Mouse (Mus musculus) forebrain, embryonic 15.5 days (tissue): ENCODE results near the gene Barx2. TPM values are rescaled to one million over a fixed set of nuclear protein-coding genes. Genes with fewer than 3 reads are reported as not detected.
"Not testable (repeated sequence)": the region's sequence is repeated elsewhere in the genome, so short reads cannot be mapped to it uniquely, and the experiment has no call there.

ENCODE experiments used
- ATAC-seq: fragments of 200-750 bp; cut with Nextera tagmentation; replicated peaks from 2 replicates; pipeline ENCODE4 v1.8.0; 2017; ENCODE audit warnings: mild to moderate bottlenecking, moderate TSS enrichment, moderate library complexity
- H3K27ac ChIP-seq: fragments of 300-500 bp; sonication (generic); replicated peaks from 2 replicates; pipeline ENCODE4 v1.5.1; 2015; ENCODE audit warnings: mild to moderate bottlenecking, inconsistent platforms
- H3K27me3 ChIP-seq: fragments of 300-500 bp; sonication (generic); 2 replicates; pipeline ENCODE4 v1.6.1; 2015; ENCODE audit warnings: inconsistent platforms
- H3K36me3 ChIP-seq: fragments of 300-500 bp; sonication (generic); 2 replicates; pipeline ENCODE4 v1.6.1; 2015; ENCODE audit warnings: mild to moderate bottlenecking, inconsistent platforms
- H3K4me1 ChIP-seq: fragments of 300-500 bp; sonication (generic); 2 replicates; pipeline ENCODE4 v1.6.1; 2015; ENCODE audit warnings: inconsistent platforms
- H3K4me2 ChIP-seq: fragments of 300-500 bp; sonication (generic); replicated peaks from 2 replicates; pipeline ENCODE4 v1.6.1; 2015; ENCODE audit warnings: mild to moderate bottlenecking, inconsistent platforms
- H3K4me3 ChIP-seq: fragments of 300-500 bp; sonication (generic); 2 replicates; pipeline ENCODE4 v1.5.1; 2015; ENCODE audit warnings: mild to moderate bottlenecking, inconsistent platforms
- H3K9ac ChIP-seq: fragments of 300-500 bp; sonication (generic); replicated peaks from 2 replicates; pipeline ENCODE4 v1.6.1; 2015; ENCODE audit warnings: mild to moderate bottlenecking, inconsistent platforms
- H3K9me3 ChIP-seq: fragments of 300-500 bp; sonication (generic); 2 replicates; pipeline ENCODE4 v1.6.1; 2016; ENCODE audit warnings: inconsistent platforms
- WGBS: fragments of 180-500 bp; shearing (Covaris S2); methylation state at CpG from one replicate; pipeline ENCODE4 v1.1.7; 2015; ENCODE audit warnings: mixed read lengths; 5-methylcytosine and 5-hydroxymethylcytosine counted together
- polyA plus RNA-seq: library from polyadenylated mRNA; unstranded; fragments of >200 nt; fragmentation: Nextera tagmentation; extraction: Ambion mirVana; gene quantifications from 2 replicates; pipeline ENCODE4 v1.2.1, GENCODE M21; 2015

Barx2 gene
- polyA plus RNA-seq = 0.15 and 0.22 TPM in 2 replicates

GRCm38 (mm10) chr9:31912921-31913738, at the start of gene Barx2:
Barx2 (minus strand) TSS chr9:31913462.
- peaks cover 26% of the 10 kb centered on the region for H3K4me1 ChIP-seq
- H3K4me3 ChIP-seq = peak within 1 kb of the TSS; percentile 45
- H3K9ac ChIP-seq = peak within 1 kb of the TSS; percentile 28; the same call in 1 of the 2 replicates
- H3K9me3 ChIP-seq = no peaks in the 10 kb centered on the region
- no peak within 1 kb of the TSS for H3K27ac ChIP-seq
- peaks cover 89% of the 10 kb centered on the region for H3K27me3 ChIP-seq
- WGBS = under 1% methylated on average over 81 of the region's 81 CpGs
- peak; percentile 82 for ATAC-seq
- peak within 1 kb of the TSS; percentile 80 for H3K4me2 ChIP-seq
- H3K36me3 ChIP-seq = no peaks in the 10 kb centered on the region

GRCm38 (mm10) chr9:31962265-31962664, 49.0 kb upstream of the Barx2 start:
- WGBS = 49% methylated on average over 1 of the region's 1 CpGs
- H3K27me3 ChIP-seq = no peaks in the 10 kb centered on the region

GRCm38 (mm10) chr9:31960488-31960887, 47.2 kb upstream of the Barx2 start:
- no peak for ATAC-seq
- Histone ChIP-seq H3K4me3 (no peak overlapping the region), H3K27ac (no peak overlapping the region), H3K36me3 (no peaks in the 10 kb centered on the region), H3K9ac (no peak overlapping the region), H3K27me3 (no peaks in the 10 kb centered on the region), H3K9me3 (no peaks in the 10 kb centered on the region), H3K4me1 (no peaks in the 10 kb centered on the region), H3K4me2 (no peak overlapping the region)
- WGBS = 56% methylated on average over 2 of the region's 2 CpGs

More at GRCm38 (mm10) chr9:31962265-31962664, 49.0 kb upstream of the Barx2 start:
- no peaks in the 10 kb centered on the region for H3K4me1 ChIP-seq
- H3K27ac ChIP-seq = no peak overlapping the region
- no peak overlapping the region for H3K9ac ChIP-seq
- H3K9me3 ChIP-seq = no peaks in the 10 kb centered on the region
- no peak overlapping the region for H3K4me3 ChIP-seq
- H3K4me2 ChIP-seq = no peak overlapping the region
- ATAC-seq = no peak
- no peaks in the 10 kb centered on the region for H3K36me3 ChIP-seq

GRCm38 (mm10) chr9:31958120-31958519, 44.9 kb upstream of the Barx2 start:
- Histone ChIP-seq H3K4me3 (no peak overlapping the region), H3K27me3 (no peaks in the 10 kb centered on the region), H3K9ac (no peak overlapping the region), H3K4me2 (no peak overlapping the region), H3K4me1 (no peaks in the 10 kb centered on the region), H3K36me3 (no peaks in the 10 kb centered on the region), H3K27ac (no peak overlapping the region), H3K9me3 (no peaks in the 10 kb centered on the region)
- ATAC-seq = no peak

GRCm38 (mm10) chr9:31950506-31950905, 37.2 kb upstream of the Barx2 start:
- WGBS = 91% methylated on average over 5 of the region's 5 CpGs
- Histone ChIP-seq H3K27ac (no peak overlapping the region), H3K4me2 (no peak overlapping the region), H3K4me1 (no peaks in the 10 kb centered on the region), H3K36me3 (no peaks in the 10 kb centered on the region), H3K27me3 (no peaks in the 10 kb centered on the region), H3K9ac (no peak overlapping the region), H3K4me3 (no peak overlapping the region), H3K9me3 (no peaks in the 10 kb centered on the region)
- ATAC-seq = no peak

GRCm38 (mm10) chr9:31949031-31949430, 35.8 kb upstream of the Barx2 start:
- 88% methylated on average over 5 of the region's 5 CpGs for WGBS
- H3K27me3 ChIP-seq = no peaks in the 10 kb centered on the region
- H3K4me3 ChIP-seq = no peak overlapping the region
- H3K9me3 ChIP-seq = no peaks in the 10 kb centered on the region
- no peak overlapping the region for H3K9ac ChIP-seq
- H3K4me1 ChIP-seq = no peaks in the 10 kb centered on the region
- H3K27ac ChIP-seq = no peak overlapping the region
- no peaks in the 10 kb centered on the region for H3K36me3 ChIP-seq
- H3K4me2 ChIP-seq = no peak overlapping the region
- no peak for ATAC-seq

- Histone ChIP-seq H3K27me3 (no peaks in the 10 kb centered on the region), H3K9me3 (no peaks in the 10 kb centered on the region), H3K4me2 (no peak overlapping the region), H3K4me3 (no peak overlapping the region), H3K9ac (no peak overlapping the region), H3K36me3 (no peaks in the 10 kb centered on the region), H3K27ac (no peak overlapping the region), H3K4me1 (no peaks in the 10 kb centered on the region)
- 74% methylated on average over 10 of the region's 10 CpGs for WGBS
- no peak for ATAC-seq
Measured at GRCm38 (mm10) chr9:31947051-31947450, 33.8 kb upstream of the Barx2 start.

GRCm38 (mm10) chr9:31942334-31942733, 29.1 kb upstream of the Barx2 start:
- WGBS = 50% methylated on average over 1 of the region's 1 CpGs
- H3K4me3 ChIP-seq = no peak overlapping the region
- H3K9ac ChIP-seq = no peak overlapping the region
- no peak overlapping the region for H3K4me2 ChIP-seq
- H3K4me1 ChIP-seq = no peaks in the 10 kb centered on the region
- ATAC-seq = no peak
- no peak overlapping the region for H3K27ac ChIP-seq
- no peaks in the 10 kb centered on the region for H3K27me3 ChIP-seq
- H3K36me3 ChIP-seq = no peaks in the 10 kb centered on the region
- no peaks in the 10 kb centered on the region for H3K9me3 ChIP-seq

- not testable (repeated sequence) for H3K9ac ChIP-seq, H3K4me2 ChIP-seq, H3K9me3 ChIP-seq, H3K27ac ChIP-seq, H3K27me3 ChIP-seq, H3K36me3 ChIP-seq, H3K4me3 ChIP-seq, ATAC-seq, H3K4me1 ChIP-seq
- WGBS = 96% methylated on average over 15 of the region's 16 CpGs
Measured at GRCm38 (mm10) chr9:31936486-31936885, 23.2 kb upstream of the Barx2 start.

- no peaks in the 10 kb centered on the region for H3K27me3 ChIP-seq
- no peaks in the 10 kb centered on the region for H3K36me3 ChIP-seq
- 61% methylated on average over 5 of the region's 5 CpGs for WGBS
- H3K9me3 ChIP-seq = no peaks in the 10 kb centered on the region
- H3K27ac ChIP-seq = no peak overlapping the region
- no peak overlapping the region for H3K4me3 ChIP-seq
- H3K4me1 ChIP-seq = no peaks in the 10 kb centered on the region
- no peak for ATAC-seq
- H3K4me2 ChIP-seq = no peak overlapping the region
- no peak overlapping the region for H3K9ac ChIP-seq
Measured at GRCm38 (mm10) chr9:31931691-31932090, 18.4 kb upstream of the Barx2 start.

- Histone ChIP-seq H3K27me3 (no peaks in the 10 kb centered on the region), H3K4me2 (no peak overlapping the region), H3K9ac (no peak overlapping the region), H3K36me3 (no peaks in the 10 kb centered on the region), H3K27ac (no peak overlapping the region), H3K4me3 (no peak overlapping the region), H3K4me1 (peaks cover 2% of the 10 kb centered on the region), H3K9me3 (no peaks in the 10 kb centered on the region)
- ATAC-seq = no peak
- WGBS = 82% methylated on average over 3 of the region's 3 CpGs
Measured at GRCm38 (mm10) chr9:31931255-31931654, 18.0 kb upstream of the Barx2 start.

- 43% methylated on average over 3 of the region's 3 CpGs for WGBS
- no peaks in the 10 kb centered on the region for H3K9me3 ChIP-seq
- H3K4me2 ChIP-seq = no peak overlapping the region
- H3K27me3 ChIP-seq = no peaks in the 10 kb centered on the region
- H3K4me3 ChIP-seq = no peak overlapping the region
- peaks cover 6% of the 10 kb centered on the region for H3K4me1 ChIP-seq
- no peaks in the 10 kb centered on the region for H3K36me3 ChIP-seq
- H3K27ac ChIP-seq = no peak overlapping the region
- peak; percentile 53; the same call in 1 of the 2 replicates for ATAC-seq
- H3K9ac ChIP-seq = no peak overlapping the region
Measured at GRCm38 (mm10) chr9:31926766-31927165, 13.5 kb upstream of the Barx2 start.
